Mouse (Mus musculus) embryonic facial prominence, embryonic 14.5 days (tissue): Measurements from ENCODE around the gene Adamts10. TPM values are rescaled to one million over a fixed set of nuclear protein-coding genes. Genes with fewer than 3 reads are reported as not detected.
A peak's percentile ranks its signal among the peaks of the same experiment; 100 is the strongest.

Experiments used
- ATAC-seq: fragments of 200-750 bp; cut with Nextera tagmentation; 2 replicates; pipeline ENCODE4 v1.8.0; 2017; ENCODE audit warnings: low read depth, moderate number of reproducible peaks, moderate TSS enrichment
- DNase-seq: peaks from one replicate; pipeline ENCODE4 v3.0.0-alpha.2; 2015; ENCODE audit warnings: low spot score
- H3K27ac ChIP-seq: fragments of 300-500 bp; sonication (generic); replicated peaks from 2 replicates; pipeline ENCODE4 v1.5.1; 2014; ENCODE audit warnings: low read depth, mild to moderate bottlenecking, low read length, moderate library complexity
- H3K27me3 ChIP-seq: fragments of 300-500 bp; sonication (generic); replicated peaks from 2 replicates; pipeline ENCODE4 v1.6.1; 2014; ENCODE audit warnings: low read length; ENCODE audit not compliant: control insufficient read depth, insufficient read depth
- H3K36me3 ChIP-seq: fragments of 300-500 bp; sonication (generic); 2 replicates; pipeline ENCODE4 v1.6.1; 2014; ENCODE audit warnings: low read length, mixed read lengths; ENCODE audit not compliant: control insufficient read depth, insufficient read depth
- H3K4me1 ChIP-seq: fragments of 300-500 bp; sonication (generic); 2 replicates; pipeline ENCODE4 v1.6.1; 2014; ENCODE audit warnings: antibody characterized with exemption, low read length; ENCODE audit not compliant: control insufficient read depth, insufficient read depth
- H3K4me2 ChIP-seq: fragments of 300-500 bp; sonication (generic); 2 replicates; pipeline ENCODE4 v1.6.1; 2014; ENCODE audit warnings: low read depth, mild to moderate bottlenecking, low read length, moderate library complexity, mixed read lengths
- H3K4me3 ChIP-seq: fragments of 300-500 bp; sonication (generic); 2 replicates; pipeline ENCODE4 v1.5.1; 2014; ENCODE audit warnings: low read depth, mild to moderate bottlenecking, low read length
- H3K9ac ChIP-seq: fragments of 300-500 bp; sonication (generic); 2 replicates; pipeline ENCODE4 v1.6.1; 2014; ENCODE audit warnings: low read depth, mild to moderate bottlenecking, low read length, moderate library complexity, mixed read lengths
- H3K9me3 ChIP-seq: fragments of 300-500 bp; sonication (generic); 2 replicates; pipeline ENCODE4 v1.6.1; 2016; ENCODE audit warnings: low read length; ENCODE audit not compliant: control insufficient read depth
- WGBS: fragments of 180-500 bp; shearing (Covaris S2); extraction: QIAGEN DNeasy Blood & Tissue Kit; methylation state at CpG from one replicate; pipeline ENCODE4 v1.1.7; 2014; 5-methylcytosine and 5-hydroxymethylcytosine counted together
- polyA plus RNA-seq: library from polyadenylated mRNA; unstranded; fragments of >200 nt; fragmentation: Nextera tagmentation; extraction: Ambion mirVana; gene quantifications from 2 replicates; pipeline ENCODE4 v1.2.1, GENCODE M21; 2014

Gene Adamts10
- polyA plus RNA-seq, 1 experiment from 2014 or later, result 64.3 TPM

DNA sequence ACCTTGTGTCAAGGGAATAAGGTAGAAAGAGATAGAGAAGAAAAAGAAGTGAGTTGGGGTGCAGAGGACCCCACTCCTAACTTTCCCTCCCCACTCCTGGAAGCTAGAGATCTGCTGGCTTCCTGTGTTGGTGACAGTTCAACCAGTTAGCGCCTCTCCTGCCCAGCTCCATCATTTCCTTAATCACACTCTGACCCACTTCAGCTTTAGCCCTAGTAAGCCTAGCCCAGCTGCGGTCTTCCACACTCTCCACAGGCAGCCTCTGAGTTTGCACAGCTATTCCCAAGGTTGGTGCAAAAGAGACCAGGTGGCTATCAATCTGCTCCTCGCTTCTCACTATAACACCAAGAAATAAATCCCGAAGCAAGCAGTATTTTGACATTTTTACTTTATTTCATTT, 15.9 kb downstream of the Adamts10 start:
- no peak overlapping the region for H3K4me2 ChIP-seq
- H3K27ac ChIP-seq, result no peak overlapping the region
- no peaks in the 10 kb centered on the region for H3K27me3 ChIP-seq
- no peak for DNase-seq
- no peaks in the 10 kb centered on the region for H3K4me1 ChIP-seq
- no peak overlapping the region for H3K4me3 ChIP-seq
- no peaks in the 10 kb centered on the region for H3K9me3 ChIP-seq
- ATAC-seq, result no peak
- WGBS, result 96% methylated on average over 4 of the region's 4 CpGs
- H3K9ac ChIP-seq, result no peak overlapping the region
- peaks cover 79% of the 10 kb centered on the region for H3K36me3 ChIP-seq

DNA sequence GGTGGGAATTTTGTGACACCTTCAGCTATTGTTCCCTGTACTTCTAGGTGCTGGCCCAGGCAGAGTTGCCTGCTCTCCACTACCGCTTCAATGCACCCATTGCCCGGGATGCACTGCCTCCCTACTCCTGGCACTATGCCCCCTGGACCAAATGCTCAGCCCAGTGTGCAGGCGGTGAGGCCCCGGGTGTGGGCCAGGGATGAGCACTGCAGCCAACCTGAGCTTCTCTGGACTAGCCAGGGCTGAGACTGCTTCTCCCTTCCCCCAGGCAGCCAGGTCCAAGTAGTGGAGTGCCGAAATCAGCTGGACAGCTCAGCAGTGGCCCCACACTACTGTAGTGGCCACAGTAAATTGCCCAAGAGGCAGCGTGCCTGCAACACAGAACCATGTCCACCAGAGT, 25.2 kb downstream of the Adamts10 start:
- Histone ChIP-seq H3K9me3 (no peaks in the 10 kb centered on the region), H3K27me3 (no peaks in the 10 kb centered on the region), H3K4me2 (no peak overlapping the region), H3K36me3 (peaks cover 92% of the 10 kb centered on the region), H3K9ac (no peak overlapping the region), H3K4me1 (no peaks in the 10 kb centered on the region), H3K27ac (no peak overlapping the region), H3K4me3 (no peak overlapping the region)
- DNase-seq (no peak), ATAC-seq (no peak)
- 96% methylated on average over 6 of the region's 6 CpGs for WGBS

DNA sequence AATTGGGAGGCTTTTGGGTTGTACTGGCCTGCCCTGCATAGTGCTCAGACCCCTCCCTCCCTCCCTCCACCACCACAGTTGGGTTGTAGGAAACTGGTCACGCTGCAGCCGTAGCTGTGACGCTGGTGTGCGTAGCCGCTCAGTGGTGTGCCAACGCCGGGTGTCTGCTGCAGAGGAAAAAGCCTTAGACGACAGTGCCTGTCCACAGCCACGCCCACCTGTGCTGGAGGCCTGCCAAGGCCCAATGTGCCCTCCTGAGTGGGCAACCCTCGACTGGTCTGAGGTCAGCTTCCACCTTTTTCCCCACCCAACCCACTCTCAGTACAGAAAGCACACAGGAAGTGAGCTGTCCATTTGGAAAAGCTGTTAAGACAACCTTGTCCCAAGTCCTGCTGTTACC, 26.4 kb downstream of the Adamts10 start:
- ATAC-seq, result no peak
- H3K27ac ChIP-seq, result no peak overlapping the region
- no peak overlapping the region for H3K4me2 ChIP-seq
- WGBS, result 71% methylated on average over 10 of the region's 10 CpGs
- no peak overlapping the region for H3K9ac ChIP-seq
- H3K27me3 ChIP-seq, result no peaks in the 10 kb centered on the region
- H3K4me3 ChIP-seq, result no peak overlapping the region
- no peaks in the 10 kb centered on the region for H3K9me3 ChIP-seq
- no peak for DNase-seq
- H3K36me3 ChIP-seq, result peaks cover 80% of the 10 kb centered on the region
- no peaks in the 10 kb centered on the region for H3K4me1 ChIP-seq

DNA sequence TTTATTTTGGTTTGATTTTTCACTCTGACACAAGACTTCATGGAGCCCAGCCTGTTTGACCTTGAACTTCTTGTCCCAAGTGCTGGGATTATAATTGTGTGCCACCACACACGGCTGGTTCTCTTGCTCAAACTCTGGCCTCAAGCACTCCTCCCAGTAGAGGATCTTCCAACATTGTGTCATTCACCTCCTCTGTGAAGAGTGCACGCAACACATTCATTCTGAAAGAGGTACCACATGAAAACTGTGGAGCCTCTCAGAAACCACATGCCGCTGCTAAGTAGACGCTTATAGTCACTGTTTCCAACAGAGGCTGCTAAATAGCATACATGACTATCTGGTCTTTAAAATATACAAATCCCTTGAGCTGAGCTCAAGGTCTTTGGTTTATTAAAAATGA, 28.1 kb downstream of the Adamts10 start:
- Histone ChIP-seq H3K27me3 (no peaks in the 10 kb centered on the region), H3K4me3 (no peak overlapping the region), H3K27ac (no peak overlapping the region), H3K36me3 (peaks cover 64% of the 10 kb centered on the region), H3K4me1 (no peaks in the 10 kb centered on the region), H3K4me2 (no peak overlapping the region), H3K9ac (no peak overlapping the region), H3K9me3 (no peaks in the 10 kb centered on the region)
- WGBS, result 91% methylated on average over 4 of the region's 4 CpGs
- no peak for DNase-seq
- ATAC-seq, result no peak

GRCm38 (mm10) chr17:33552964-33553363, 29.0 kb downstream of the Adamts10 start:
- Histone ChIP-seq H3K27ac (no peak overlapping the region), H3K27me3 (no peaks in the 10 kb centered on the region), H3K4me3 (no peak overlapping the region), H3K4me2 (no peak overlapping the region), H3K36me3 (peaks cover 56% of the 10 kb centered on the region), H3K9me3 (no peaks in the 10 kb centered on the region), H3K9ac (no peak overlapping the region), H3K4me1 (no peaks in the 10 kb centered on the region)
- DNase-seq, result peak; percentile 23
- WGBS, result 40% methylated on average over 4 of the region's 4 CpGs
- no peak for ATAC-seq

GRCm38 (mm10) chr17:33554536-33554935, 30.5 kb downstream of the Adamts10 start:
- Histone ChIP-seq H3K4me2 (no peak overlapping the region), H3K36me3 (peaks cover 41% of the 10 kb centered on the region), H3K27ac (no peak overlapping the region), H3K4me1 (no peaks in the 10 kb centered on the region), H3K9ac (no peak overlapping the region), H3K27me3 (no peaks in the 10 kb centered on the region), H3K9me3 (no peaks in the 10 kb centered on the region), H3K4me3 (no peak overlapping the region)
- WGBS, result 82% methylated on average over 1 of the region's 1 CpGs
- no peak for DNase-seq
- no peak for ATAC-seq

DNA sequence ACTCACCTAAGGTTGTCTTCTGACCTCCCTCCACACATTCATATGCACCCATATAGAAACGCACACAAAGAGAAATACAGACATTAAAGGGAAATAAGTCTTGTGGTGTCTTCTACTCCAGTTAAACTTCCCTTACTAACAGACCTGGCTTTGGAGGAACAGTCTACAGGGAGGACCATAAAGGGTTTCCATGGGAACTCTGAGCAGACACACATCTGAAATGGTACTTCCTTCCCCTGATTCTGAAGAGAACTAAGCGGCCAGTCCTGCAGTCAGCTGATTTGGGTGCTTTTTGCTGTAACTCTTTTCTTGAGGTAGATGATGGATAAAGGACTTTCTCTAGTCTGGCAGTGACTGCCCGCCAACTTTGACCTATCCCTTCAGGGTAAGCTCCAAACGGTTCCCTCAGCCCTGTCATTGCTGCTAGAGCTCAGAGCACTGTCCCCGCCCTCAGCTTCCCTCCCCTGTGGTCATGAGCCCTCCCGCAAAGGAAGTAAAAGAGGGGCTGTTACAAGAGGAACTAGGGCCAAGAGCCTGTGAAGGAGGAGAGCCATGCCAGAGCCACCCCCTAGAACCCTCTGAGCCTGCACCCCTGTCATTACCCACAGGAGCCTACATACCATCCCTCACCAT, 31.3 kb downstream of the Adamts10 start, which contains the start of gene Myo1f:
TSS of gene Myo1f (plus strand) at position 485 of the 633 bp plus-strand sequence.
- no peak for ATAC-seq
- 36% methylated on average over 6 of the region's 6 CpGs for WGBS

DNA sequence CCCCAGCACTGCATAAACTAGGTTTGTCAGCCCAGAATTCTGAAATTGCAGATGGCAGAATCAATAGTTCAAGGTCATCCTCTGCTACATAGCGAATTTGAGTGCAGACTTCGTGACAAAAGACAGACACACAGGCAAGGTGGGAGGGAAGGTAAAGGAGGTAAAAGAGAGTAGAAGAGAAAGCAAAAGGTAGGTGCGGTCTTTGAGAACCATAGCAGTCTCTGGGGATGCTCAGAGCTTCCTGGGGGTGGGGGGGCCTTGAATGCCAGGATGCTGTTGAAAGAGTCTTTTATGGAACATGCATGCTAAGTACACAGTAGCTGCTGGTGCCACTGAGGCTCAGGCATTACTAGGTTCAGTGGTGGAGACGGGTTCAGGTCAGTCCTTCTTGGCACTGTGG, 33.9 kb downstream of the Adamts10 start:
- Histone ChIP-seq H3K36me3 (peaks cover 9% of the 10 kb centered on the region), H3K4me3 (no peak overlapping the region), H3K4me1 (no peaks in the 10 kb centered on the region), H3K9me3 (no peaks in the 10 kb centered on the region), H3K9ac (no peak overlapping the region), H3K27ac (no peak overlapping the region), H3K4me2 (no peak overlapping the region), H3K27me3 (no peaks in the 10 kb centered on the region)
- no peak for ATAC-seq
- no peak for DNase-seq
- WGBS, result 72% methylated on average over 4 of the region's 4 CpGs

More for the DNA sequence above, 31.3 kb downstream of the Adamts10 start, which contains the start of gene Myo1f:
- no peak for DNase-seq
- Histone ChIP-seq H3K27me3 (no peaks in the 10 kb centered on the region), H3K4me3 (no peak within 1 kb of the TSS), H3K27ac (no peak within 1 kb of the TSS), H3K9ac (no peak within 1 kb of the TSS), H3K4me1 (no peaks in the 10 kb centered on the region), H3K9me3 (no peaks in the 10 kb centered on the region), H3K36me3 (peaks cover 32% of the 10 kb centered on the region), H3K4me2 (no peak within 1 kb of the TSS)

DNA sequence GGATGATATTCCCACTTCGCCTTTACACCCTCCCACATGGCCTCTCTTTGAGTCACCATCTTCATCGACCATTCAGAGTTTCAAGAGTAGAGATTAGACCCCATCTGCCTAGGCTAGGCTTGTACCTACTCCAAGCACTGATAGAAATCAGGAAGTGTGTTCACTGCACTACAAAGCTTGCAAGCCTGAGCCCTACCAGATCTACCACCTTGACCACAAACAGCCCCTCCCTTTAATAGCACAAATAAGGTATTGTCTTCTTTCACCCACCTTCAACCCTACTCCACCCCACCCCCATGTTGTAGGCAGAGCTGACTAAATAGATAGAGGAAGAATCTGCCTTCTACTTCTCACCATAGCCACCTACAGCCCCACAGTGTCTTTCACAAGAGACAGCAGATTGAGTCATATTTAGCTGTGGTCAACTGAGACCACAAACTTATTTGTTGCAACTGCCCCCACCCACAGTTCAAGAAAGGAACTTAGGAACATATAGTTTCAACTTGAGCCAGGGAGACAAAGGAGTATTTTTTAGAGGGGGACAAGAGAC, 39.6 kb downstream of the Adamts10 start:
- Histone ChIP-seq H3K27me3 (no peaks in the 10 kb centered on the region), H3K36me3 (no peaks in the 10 kb centered on the region), H3K9me3 (no peaks in the 10 kb centered on the region), H3K4me1 (no peaks in the 10 kb centered on the region), H3K9ac (no peak overlapping the region), H3K4me3 (no peak overlapping the region), H3K4me2 (no peak overlapping the region), H3K27ac (no peak overlapping the region)
- DNase-seq (no peak), ATAC-seq (no peak)
- WGBS, result 67% methylated on average over 2 of the region's 2 CpGs
